In genomic region chr11:72413016-72413415, GRCm38 (mm10) we compare ENCODE assay signal across 13 mouse cellular contexts. TPM values are rescaled to one million over a fixed set of nuclear protein-coding genes. Genes with fewer than 3 reads are reported as not detected.
DNase-seq lines count a peak whose midpoint lies in the region; ATAC-seq and TF ChIP-seq lines count a peak whose summit lies in the region.
"Had no signal": no experiment of that assay in that cellular context is flagged by ENCODE, and none has a peak within 500 bp of the region (broad histone marks: within the 10 kb centered on the region; RNA-seq: fewer than 3 reads in every experiment).

No protein-coding gene starts in this region.

- H3K4me3 ChIP-seq in heart, embryonic 11.5 days (ENCODE audit: low read depth, low read length): no peak overlapping the region
- H3K4me3 ChIP-seq in hindbrain, postnatal 0 days (ENCODE audit: low read length): no peak overlapping the region
- H3K4me3 ChIP-seq: forebrain, embryonic 15.5 days had no signal

- no peak for ATAC-seq in heart, embryonic 11.5 days (replicated peaks; ENCODE audit: insufficient number of reproducible peaks, low FRiP score, low TSS enrichment)
- ATAC-seq in hindbrain, postnatal 0 days: no peak
- ATAC-seq: forebrain, embryonic 15.5 days had no signal

- intact Hi-C loops in left cerebral cortex, postnatal 14 days (cut with DNase I): no loop called here

- no peaks in the 10 kb centered on the region for H3K9me3 ChIP-seq in heart, embryonic 11.5 days (replicated peaks; ENCODE audit: control insufficient read depth, low read length)
- H3K9me3 ChIP-seq in hindbrain, postnatal 0 days (ENCODE audit: low read length): no peaks in the 10 kb centered on the region
- H3K9me3 ChIP-seq: forebrain, embryonic 15.5 days had no signal

- H3K4me1 ChIP-seq in heart, embryonic 11.5 days (ENCODE audit: control insufficient read depth, insufficient read depth, low read length): peaks cover 75% of the 10 kb centered on the region
- H3K4me1 ChIP-seq in hindbrain, postnatal 0 days (ENCODE audit: insufficient read depth, low read length): peaks cover 6% of the 10 kb centered on the region; the same call in 1 of the 2 replicates

- no peak overlapping the region for H3K4me2 ChIP-seq in heart, embryonic 11.5 days
- no peak overlapping the region for H3K4me2 ChIP-seq in hindbrain, postnatal 0 days (ENCODE audit: low read depth, low read length)
- H3K4me2 ChIP-seq: forebrain, embryonic 15.5 days; liver, embryonic 11.5 days had no signal

- H3K36me3 ChIP-seq in heart, embryonic 11.5 days (ENCODE audit: control insufficient read depth, insufficient read depth, low read length): no peaks in the 10 kb centered on the region
- no peaks in the 10 kb centered on the region for H3K36me3 ChIP-seq in hindbrain, postnatal 0 days (ENCODE audit: insufficient read depth, low read length)
- H3K36me3 ChIP-seq: forebrain, embryonic 15.5 days had no signal

- WGBS in heart, embryonic 11.5 days (ENCODE audit: insufficient replicate concordance): 35% methylated on average over 7 of the region's 7 CpGs
- WGBS in hindbrain, postnatal 0 days: 80% methylated on average over 7 of the region's 7 CpGs

- H3K27me3 ChIP-seq in heart, embryonic 11.5 days (ENCODE audit: control insufficient read depth, insufficient read depth, low read length): no peaks in the 10 kb centered on the region
- peaks cover 6% of the 10 kb centered on the region; the same call in 1 of the 2 replicates for H3K27me3 ChIP-seq in hindbrain, postnatal 0 days (ENCODE audit: insufficient read depth, low read length)

- no peak for TF ChIP-seq CTCF in hindbrain, postnatal 0 days (IDR thresholded peaks at IDR 0.05; ENCODE audit: low read depth)

- DNase-seq in urinary bladder, postnatal 14 days (ENCODE audit: low spot score): peak; percentile 50
- DNase-seq in urinary bladder, adult 2 months (ENCODE audit: low spot score): no peak
- DNase-seq in heart, postnatal 4 days: peak; percentile 77
- no peak for DNase-seq in ovary, postnatal 14 days (ENCODE audit: low spot score)
- DNase-seq in left cerebral cortex, postnatal 14 days (ENCODE audit: low spot score in 2 of 2): no peak
- DNase-seq in hindbrain, postnatal 0 days (ENCODE audit: low spot score): no peak
- DNase-seq: adrenal gland, adult 8-10 months; kidney, postnatal 25 days had no signal

- peak overlapping the region; percentile 35; the same call in 1 of the 2 replicates for H3K9ac ChIP-seq in heart, embryonic 11.5 days (ENCODE audit: low read depth, low read length)
- H3K9ac ChIP-seq in hindbrain, postnatal 0 days (replicated peaks; ENCODE audit: low read length): no peak overlapping the region
- H3K9ac ChIP-seq: forebrain, embryonic 15.5 days had no signal

- H3K27ac ChIP-seq in heart, embryonic 11.5 days (ENCODE audit: low read depth, low read length): peak overlapping the region; percentile 62
- H3K27ac ChIP-seq in hindbrain, postnatal 0 days: no peak overlapping the region
- H3K27ac ChIP-seq: forebrain, embryonic 15.5 days had no signal

RNA-seq across cellular contexts. Expression of gene Smtnl2, which starts 1.5 kb away (rescaled TPM):
- polyA plus RNA-seq in urinary bladder, adult 2 months (2012; rRNA removed): 5.3 and 6.7 TPM in 2 replicates
- 107 and 123 TPM in 2 replicates for polyA plus RNA-seq in heart, embryonic 11.5 days (2014; fragmentation: Nextera tagmentation; extraction: Ambion mirVana)
- 10 to 100 TPM; 62.2 to 63.4 TPM for total RNA-seq in heart, postnatal 4 days (2021)
- 1 to 10 TPM in 1 of 2 experiments, under 1 TPM in 1; 0.59 to 1.1 TPM for total RNA-seq in left cerebral cortex, postnatal 14 days (2021)
- 13.0 and 19.1 TPM in 2 replicates for total RNA-seq in hindbrain, postnatal 0 days (2014; rRNA removed)
- 8.7 and 9.7 TPM in 2 replicates for polyA plus RNA-seq in hindbrain, postnatal 0 days (2015; fragmentation: Nextera tagmentation; extraction: Ambion mirVana)
- total RNA-seq: megakaryocyte, adult 5-6 weeks; neutrophil, adult 5-6 weeks had no signal

RNA-seq across cellular contexts. Expression of gene Ggt6, which starts 22.3 kb away (rescaled TPM):
- 3.6 and 3.7 TPM in 2 replicates for polyA plus RNA-seq in urinary bladder, adult 2 months (2012; rRNA removed)
- polyA plus RNA-seq in heart, embryonic 11.5 days (2014; fragmentation: Nextera tagmentation; extraction: Ambion mirVana): not detected in 2 replicates
- total RNA-seq in heart, postnatal 4 days (2021): not detected
- total RNA-seq in left cerebral cortex, postnatal 14 days (2021): not detected
- total RNA-seq in hindbrain, postnatal 0 days (2014; rRNA removed): not detected in 2 replicates
- not detected in 2 replicates for polyA plus RNA-seq in hindbrain, postnatal 0 days (2015; fragmentation: Nextera tagmentation; extraction: Ambion mirVana)
- total RNA-seq: megakaryocyte, adult 5-6 weeks; neutrophil, adult 5-6 weeks had no signal
- polyA plus RNA-seq: forebrain, embryonic 15.5 days; liver, embryonic 11.5 days had no signal

RNA-seq across cellular contexts. Expression of gene Mybbp1a, which starts 28.1 kb away (rescaled TPM):
- 55.1 and 75.5 TPM in 2 replicates for polyA plus RNA-seq in urinary bladder, adult 2 months (2012; rRNA removed)
- 93.8 and 101 TPM in 2 replicates for polyA plus RNA-seq in heart, embryonic 11.5 days (2014; fragmentation: Nextera tagmentation; extraction: Ambion mirVana)
- total RNA-seq in heart, postnatal 4 days (2021): 10 to 100 TPM; 55.6 to 55.9 TPM
- total RNA-seq in left cerebral cortex, postnatal 14 days (2021): 10 to 100 TPM; 45.4 to 50.6 TPM
- 28.0 and 36.1 TPM in 2 replicates for total RNA-seq in hindbrain, postnatal 0 days (2014; rRNA removed)
- polyA plus RNA-seq in hindbrain, postnatal 0 days (2015; fragmentation: Nextera tagmentation; extraction: Ambion mirVana): 61.5 and 68.7 TPM in 2 replicates

RNA-seq across cellular contexts. Expression of gene Tekt1, which starts 50.8 kb away (rescaled TPM):
- polyA plus RNA-seq in urinary bladder, adult 2 months (2012; rRNA removed): 0.09 and 0.17 TPM in 2 replicates
- 0.52 and 0.99 TPM in 2 replicates for polyA plus RNA-seq in heart, embryonic 11.5 days (2014; fragmentation: Nextera tagmentation; extraction: Ambion mirVana)
- total RNA-seq in heart, postnatal 4 days (2021): under 1 TPM; 0.26 to 0.50 TPM
- 1 to 10 TPM; 1.3 to 1.7 TPM for total RNA-seq in left cerebral cortex, postnatal 14 days (2021)
- 2.3 and 5.1 TPM in 2 replicates for total RNA-seq in hindbrain, postnatal 0 days (2014; rRNA removed)
- polyA plus RNA-seq in hindbrain, postnatal 0 days (2015; fragmentation: Nextera tagmentation; extraction: Ambion mirVana): 8.3 and 9.0 TPM in 2 replicates
- total RNA-seq: megakaryocyte, adult 5-6 weeks; neutrophil, adult 5-6 weeks had no signal

Comparison
In these comparisons a context has a peak if more than half of its experiments do, and no peak if none do; other contexts are left out.
1. DNase-seq: peak in urinary bladder, postnatal 14 days (single experiment) and heart, postnatal 4 days (single experiment); none in urinary bladder, adult 2 months (single experiment), ovary, postnatal 14 days (single experiment), left cerebral cortex, postnatal 14 days (0 of 2) and hindbrain, postnatal 0 days (single experiment).